Mouse (Mus musculus) T-helper 1 cell (primary cell): ENCODE measurements around the gene Lin54.

Source experiments
- in situ Hi-C: fragments of 300-600 bp; cut with MboI, MseI; formaldehyde crosslinking; loops from one replicate; pipeline ENCODE4 v1.15.1; 2025; ENCODE audit warnings: high pct_unique_total_duplicates

Lin54 gene

GRCm38 (mm10) chr5:100500458-100500961 lies at the start of gene Lin54:
Lin54 (minus strand) TSS chr5:100500639.
- in situ Hi-C loops = no loop called here

GRCm38 (mm10) chr5:100550151-100550550 lies 49.7 kb upstream of the Lin54 start:
- in situ Hi-C loops = no loop called here

- in situ Hi-C loops = no loop called here
These were observed 48.9 kb upstream of the Lin54 start for GRCm38 (mm10) chr5:100549311-100549710.

- in situ Hi-C loops = no loop called here
These were observed 47.8 kb upstream of the Lin54 start for GRCm38 (mm10) chr5:100548236-100548635.

GRCm38 (mm10) chr5:100546294-100547080 lies 46.0 kb upstream of the Lin54 start:
- in situ Hi-C loops = no loop called here

- in situ Hi-C loops = no loop called here
These were observed 36.2 kb upstream of the Lin54 start for GRCm38 (mm10) chr5:100536638-100537037.

GRCm38 (mm10) chr5:100535826-100536225 lies 35.4 kb upstream of the Lin54 start:
- in situ Hi-C loops = no loop called here

- in situ Hi-C loops = no loop called here
These were observed 25.7 kb upstream of the Lin54 start for GRCm38 (mm10) chr5:100526164-100526563.

GRCm38 (mm10) chr5:100525620-100526019 lies 25.2 kb upstream of the Lin54 start:
- in situ Hi-C loops = no loop called here

- in situ Hi-C loops = no loop called here
These were observed 24.5 kb upstream of the Lin54 start for GRCm38 (mm10) chr5:100524921-100525320.

- in situ Hi-C loops = no loop called here
These were observed 22.9 kb upstream of the Lin54 start for GRCm38 (mm10) chr5:100523331-100523730.

- in situ Hi-C loops = no loop called here
These were observed 19.8 kb upstream of the Lin54 start for GRCm38 (mm10) chr5:100520223-100520622.

- in situ Hi-C loops = loop anchor here (5.0 kb wide), 1 partner anchor 92 kb away; no protein-coding TSS in a partner anchor
These were observed 18.6 kb upstream of the Lin54 start for GRCm38 (mm10) chr5:100519027-100519411.

GRCm38 (mm10) chr5:100518049-100519026 lies 17.9 kb upstream of the Lin54 start, which contains the start of gene Cops4:
Cops4 (plus strand) TSS chr5:100518309.
- in situ Hi-C loops = loop anchor here (5.0 kb wide), 1 partner anchor 91 kb away; no protein-coding TSS in a partner anchor

- in situ Hi-C loops = no loop called here
These were observed 12.1 kb upstream of the Lin54 start for GRCm38 (mm10) chr5:100512576-100512975.

GRCm38 (mm10) chr5:100509247-100509646 lies 8.8 kb upstream of the Lin54 start:
- in situ Hi-C loops = no loop called here

GRCm38 (mm10) chr5:100501267-100501666 lies 828 bp upstream of the Lin54 start:
- in situ Hi-C loops = no loop called here

GRCm38 (mm10) chr5:100499831-100500304 lies 571 bp downstream of the Lin54 start:
- in situ Hi-C loops = no loop called here

GRCm38 (mm10) chr5:100499243-100499642 lies 1.2 kb downstream of the Lin54 start:
- in situ Hi-C loops = no loop called here

GRCm38 (mm10) chr5:100498436-100499180 lies 1.8 kb downstream of the Lin54 start:
- in situ Hi-C loops = no loop called here

- in situ Hi-C loops = no loop called here
These were observed 8.7 kb downstream of the Lin54 start for GRCm38 (mm10) chr5:100491704-100492103.
